Mouse (Mus musculus): Measurements from ENCODE around the gene Fto.

Gene Fto

GRCm38 (mm10) chr8:91359511-91359910, 46.2 kb downstream of the Fto start:
- no peak for DNase-seq

GRCm38 (mm10) chr8:91360644-91361357, 47.5 kb downstream of the Fto start:
- no peak for DNase-seq

GRCm38 (mm10) chr8:91363272-91363860, 50.0 kb downstream of the Fto start:
- no peak for DNase-seq

- no peak for DNase-seq
These were observed 50.9 kb downstream of the Fto start for GRCm38 (mm10) chr8:91364216-91364615.

- DNase-seq = no peak
These were observed 52.5 kb downstream of the Fto start for GRCm38 (mm10) chr8:91365804-91366203.

GRCm38 (mm10) chr8:91370899-91371298, 57.6 kb downstream of the Fto start:
- DNase-seq = no peak

- peak; percentile 37 for DNase-seq
These were observed 58.7 kb downstream of the Fto start for GRCm38 (mm10) chr8:91371995-91372394.

GRCm38 (mm10) chr8:91372780-91373577, 59.7 kb downstream of the Fto start:
- no peak for DNase-seq

- no peak for DNase-seq
These were observed 62.0 kb downstream of the Fto start for GRCm38 (mm10) chr8:91375054-91375938.

- DNase-seq = no peak
These were observed 63.5 kb downstream of the Fto start for GRCm38 (mm10) chr8:91376785-91377184.

- DNase-seq = no peak
These were observed 64.0 kb downstream of the Fto start for GRCm38 (mm10) chr8:91377275-91377674.

GRCm38 (mm10) chr8:91378846-91379499, 65.6 kb downstream of the Fto start:
- DNase-seq = peak; percentile 80

GRCm38 (mm10) chr8:91380796-91381542, 67.6 kb downstream of the Fto start:
- no peak for DNase-seq

- no peak for DNase-seq
These were observed 68.3 kb downstream of the Fto start for GRCm38 (mm10) chr8:91381543-91382106.

- no peak for DNase-seq
These were observed 69.9 kb downstream of the Fto start for GRCm38 (mm10) chr8:91383210-91383609.

GRCm38 (mm10) chr8:91383811-91384210, 70.5 kb downstream of the Fto start:
- DNase-seq = no peak

- no peak for DNase-seq
These were observed 71.1 kb downstream of the Fto start for GRCm38 (mm10) chr8:91384389-91384788.

- DNase-seq = no peak
These were observed 72.5 kb downstream of the Fto start for GRCm38 (mm10) chr8:91385808-91386207.

GRCm38 (mm10) chr8:91390369-91391020, 77.2 kb downstream of the Fto start:
- no peak for DNase-seq

- no peak for DNase-seq
These were observed 78.9 kb downstream of the Fto start for GRCm38 (mm10) chr8:91392261-91392660.

Measured in cerebellum, adult 9-10 months (tissue).